Mouse (Mus musculus): ENCODE data around the gene Atg7. TPM values are rescaled to one million over a fixed set of nuclear protein-coding genes. Genes with fewer than 3 reads are reported as not detected.

Gene Atg7
- polyA plus RNA-seq, 1 experiment from 2014 or later: 76.8 TPM

DNA sequence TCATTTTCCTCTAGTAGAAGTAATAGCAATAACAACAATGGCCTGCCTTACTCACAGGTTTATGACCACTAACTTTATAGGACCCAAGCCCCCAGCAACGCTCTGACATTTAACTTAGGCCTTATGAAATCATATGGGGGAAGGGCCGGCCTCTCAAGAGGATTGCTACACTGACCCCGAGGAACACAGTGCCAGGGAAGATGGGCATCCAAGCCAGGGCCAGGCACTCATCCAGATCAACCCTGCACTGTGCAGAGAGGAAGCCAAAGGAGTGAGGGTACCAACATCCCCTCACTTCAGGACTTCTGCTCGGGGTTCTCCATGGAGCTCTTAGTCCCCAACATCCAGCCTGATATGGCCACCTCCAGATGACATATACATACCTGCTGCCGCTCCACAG lies 220.6 kb downstream of the Atg7 start:
- 78% methylated on average over 5 of the region's 5 CpGs for WGBS (ENCODE audit: missing documents)

GRCm38 (mm10) chr6:114864421-114864820 lies 221.5 kb downstream of the Atg7 start:
- H3K4me3 ChIP-seq (ENCODE audit: inconsistent target): no peak overlapping the region
- H3K79me2 ChIP-seq (ENCODE audit: inconsistent target): peaks cover 56% of the 10 kb centered on the region; the same call in 1 of the 2 replicates
- H3K27ac ChIP-seq: no peak overlapping the region
- WGBS (ENCODE audit: missing documents): 91% methylated on average over 8 of the region's 8 CpGs
- H3K36me3 ChIP-seq (ENCODE audit: inconsistent target): peaks cover 44% of the 10 kb centered on the region

More for the DNA sequence above, 220.6 kb downstream of the Atg7 start:
- Histone ChIP-seq H3K4me3 (ENCODE audit: inconsistent target) (no peak overlapping the region), H3K79me2 (ENCODE audit: inconsistent target) (peaks cover 47% of the 10 kb centered on the region; the same call in 1 of the 2 replicates), H3K36me3 (ENCODE audit: inconsistent target) (peaks cover 51% of the 10 kb centered on the region), H3K27ac (no peak overlapping the region)

DNA sequence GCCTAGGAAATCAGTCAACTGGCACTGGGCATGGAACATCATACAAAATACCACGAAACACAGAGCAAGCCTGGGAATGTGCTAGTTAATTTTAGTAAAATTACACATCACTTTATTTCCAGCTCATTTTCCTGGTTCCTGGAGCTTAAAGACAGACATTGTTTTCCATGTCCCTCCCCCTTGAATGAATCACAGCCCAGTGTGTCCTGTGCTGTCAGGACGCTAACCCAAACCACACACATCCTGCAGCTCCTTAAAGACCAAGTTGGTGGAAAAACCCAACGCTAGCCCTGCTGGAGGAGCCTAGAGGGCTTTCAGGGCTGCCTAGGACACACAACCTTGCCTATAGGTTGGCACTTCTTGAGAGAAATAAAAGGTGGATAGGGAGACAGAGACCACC lies 223.2 kb downstream of the Atg7 start:
- Histone ChIP-seq H3K36me3 (ENCODE audit: inconsistent target) (peaks cover 31% of the 10 kb centered on the region), H3K27ac (no peak overlapping the region), H3K4me3 (ENCODE audit: inconsistent target) (no peak overlapping the region), H3K79me2 (ENCODE audit: inconsistent target) (peaks cover 72% of the 10 kb centered on the region; the same call in 1 of the 2 replicates)
- 71% methylated on average over 3 of the region's 3 CpGs for WGBS (ENCODE audit: missing documents)

DNA sequence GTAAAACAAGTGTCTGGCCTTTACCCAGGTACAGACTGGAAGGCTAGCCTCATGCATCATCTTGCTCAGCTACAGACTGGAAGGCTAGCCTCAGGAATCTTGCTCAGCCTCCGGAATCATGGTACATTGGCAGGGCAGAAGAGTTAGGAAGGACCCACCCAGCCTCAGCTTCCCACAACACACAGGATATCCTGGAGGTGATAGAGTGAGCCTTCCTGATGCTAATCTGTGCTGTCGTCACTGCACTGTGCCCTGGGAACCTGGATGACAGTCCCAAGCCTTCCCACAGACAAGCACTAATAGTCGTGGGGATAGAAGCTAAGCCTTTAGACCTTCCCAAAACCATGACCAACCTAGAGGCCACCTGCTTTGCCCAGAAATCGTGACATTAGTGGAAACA lies 223.7 kb downstream of the Atg7 start:
- Histone ChIP-seq H3K36me3 (ENCODE audit: inconsistent target) (peaks cover 26% of the 10 kb centered on the region), H3K79me2 (ENCODE audit: inconsistent target) (peaks cover 78% of the 10 kb centered on the region; the same call in 1 of the 2 replicates), H3K27ac (no peak overlapping the region), H3K4me3 (ENCODE audit: inconsistent target) (no peak overlapping the region)
- WGBS (ENCODE audit: missing documents): 76% methylated on average over 4 of the region's 4 CpGs

GRCm38 (mm10) chr6:114868656-114869055 lies 225.8 kb downstream of the Atg7 start:
- no peak overlapping the region for H3K4me3 ChIP-seq (ENCODE audit: inconsistent target)
- H3K27ac ChIP-seq: no peak overlapping the region
- WGBS (ENCODE audit: missing documents): 89% methylated on average over 7 of the region's 7 CpGs
- H3K36me3 ChIP-seq (ENCODE audit: inconsistent target): peaks cover 8% of the 10 kb centered on the region; the same call in 1 of the 2 replicates
- peaks cover 98% of the 10 kb centered on the region for H3K79me2 ChIP-seq (ENCODE audit: inconsistent target)

DNA sequence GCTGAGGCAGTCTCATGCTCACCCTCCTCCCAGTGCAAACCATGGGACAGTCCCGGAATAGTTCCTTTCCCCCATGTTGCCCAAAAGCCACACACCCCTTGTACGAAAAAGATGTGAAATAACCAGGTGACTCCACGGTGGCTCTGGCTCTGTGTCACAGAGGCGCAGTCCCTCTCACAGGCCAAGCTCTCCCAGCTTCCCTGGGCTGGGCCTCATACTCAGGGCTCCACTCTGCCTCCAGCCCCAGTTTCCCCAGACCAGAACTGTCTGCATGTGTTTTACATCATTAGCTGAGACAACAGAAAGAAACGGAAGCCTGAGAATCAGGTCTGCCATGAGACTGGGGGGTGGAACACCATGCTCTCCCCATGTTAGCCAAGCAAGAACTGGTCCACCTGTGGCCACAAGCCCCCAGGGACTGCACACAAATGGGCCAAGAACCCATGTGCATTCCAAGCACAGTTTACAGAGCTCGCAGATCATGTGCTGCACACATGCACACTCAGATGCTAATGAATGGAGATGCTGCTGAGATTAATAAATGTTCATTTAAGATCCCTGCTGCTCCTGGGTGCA lies 226.7 kb downstream of the Atg7 start:
- H3K79me2 ChIP-seq (ENCODE audit: inconsistent target): peaks cover 95% of the 10 kb centered on the region
- H3K27ac ChIP-seq: no peak overlapping the region
- H3K36me3 ChIP-seq (ENCODE audit: inconsistent target): no peaks in the 10 kb centered on the region
- H3K4me3 ChIP-seq (ENCODE audit: inconsistent target): no peak overlapping the region
- WGBS (ENCODE audit: missing documents): 92% methylated on average over 6 of the region's 6 CpGs

DNA sequence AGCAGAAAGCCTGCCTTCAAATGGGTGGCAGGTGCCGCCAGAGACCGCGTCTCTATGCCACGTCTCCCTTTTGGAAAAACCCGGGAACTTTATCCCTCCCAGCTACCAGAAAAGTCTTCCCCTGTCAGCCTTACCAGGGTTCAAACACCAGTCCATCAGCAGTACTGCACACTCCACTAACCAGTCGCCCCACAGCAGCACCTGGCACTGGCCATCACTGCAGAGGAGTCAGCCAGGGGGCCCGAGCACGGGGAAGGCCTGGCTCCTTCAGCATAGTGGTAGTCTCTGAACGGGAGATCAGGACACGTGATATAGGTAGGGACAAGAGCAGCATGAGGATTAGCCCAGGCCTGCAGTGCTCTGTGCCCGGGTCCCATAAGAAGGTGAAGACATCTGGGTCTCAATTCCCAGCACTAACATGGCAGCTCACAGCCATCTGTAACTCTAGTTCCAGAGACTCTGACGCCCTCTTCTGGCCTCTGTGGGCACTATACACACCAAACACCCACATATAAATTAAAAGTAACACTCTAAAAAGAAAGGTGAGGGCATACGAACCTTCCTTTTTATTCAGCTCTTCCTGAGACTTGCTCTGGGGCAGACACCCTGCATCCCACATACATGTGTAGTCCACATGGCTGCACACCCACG lies 228.2 kb downstream of the Atg7 start:
- Histone ChIP-seq H3K27ac (no peak overlapping the region), H3K4me3 (ENCODE audit: inconsistent target) (no peak overlapping the region), H3K79me2 (ENCODE audit: inconsistent target) (peaks cover 87% of the 10 kb centered on the region), H3K36me3 (ENCODE audit: inconsistent target) (no peaks in the 10 kb centered on the region)
- 95% methylated on average over 9 of the region's 14 CpGs for WGBS (ENCODE audit: missing documents)

DNA sequence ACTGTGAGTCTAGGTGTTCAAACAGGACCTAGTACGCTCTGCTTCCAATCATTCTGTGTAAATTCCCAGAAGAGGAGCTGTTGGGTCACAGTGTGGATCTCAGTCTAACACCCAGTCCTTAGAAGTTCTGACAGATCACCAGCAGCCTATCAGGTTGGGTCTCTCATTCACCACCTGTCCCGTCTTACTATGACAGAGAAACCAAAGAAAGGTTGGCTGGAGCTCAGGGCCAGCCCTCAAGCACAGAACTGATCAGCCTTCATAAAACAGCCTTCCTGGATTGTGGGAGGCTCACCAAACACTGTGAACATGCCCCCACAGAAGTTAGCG lies 230.9 kb downstream of the Atg7 start:
- peak overlapping the region; percentile 52; the same call in 1 of the 2 replicates for H3K4me3 ChIP-seq (ENCODE audit: inconsistent target)
- peaks cover 87% of the 10 kb centered on the region for H3K79me2 ChIP-seq (ENCODE audit: inconsistent target)
- WGBS (ENCODE audit: missing documents): 53% methylated on average over 3 of the region's 3 CpGs
- H3K27ac ChIP-seq: peak overlapping the region; percentile 91
- no peaks in the 10 kb centered on the region for H3K36me3 ChIP-seq (ENCODE audit: inconsistent target)

DNA sequence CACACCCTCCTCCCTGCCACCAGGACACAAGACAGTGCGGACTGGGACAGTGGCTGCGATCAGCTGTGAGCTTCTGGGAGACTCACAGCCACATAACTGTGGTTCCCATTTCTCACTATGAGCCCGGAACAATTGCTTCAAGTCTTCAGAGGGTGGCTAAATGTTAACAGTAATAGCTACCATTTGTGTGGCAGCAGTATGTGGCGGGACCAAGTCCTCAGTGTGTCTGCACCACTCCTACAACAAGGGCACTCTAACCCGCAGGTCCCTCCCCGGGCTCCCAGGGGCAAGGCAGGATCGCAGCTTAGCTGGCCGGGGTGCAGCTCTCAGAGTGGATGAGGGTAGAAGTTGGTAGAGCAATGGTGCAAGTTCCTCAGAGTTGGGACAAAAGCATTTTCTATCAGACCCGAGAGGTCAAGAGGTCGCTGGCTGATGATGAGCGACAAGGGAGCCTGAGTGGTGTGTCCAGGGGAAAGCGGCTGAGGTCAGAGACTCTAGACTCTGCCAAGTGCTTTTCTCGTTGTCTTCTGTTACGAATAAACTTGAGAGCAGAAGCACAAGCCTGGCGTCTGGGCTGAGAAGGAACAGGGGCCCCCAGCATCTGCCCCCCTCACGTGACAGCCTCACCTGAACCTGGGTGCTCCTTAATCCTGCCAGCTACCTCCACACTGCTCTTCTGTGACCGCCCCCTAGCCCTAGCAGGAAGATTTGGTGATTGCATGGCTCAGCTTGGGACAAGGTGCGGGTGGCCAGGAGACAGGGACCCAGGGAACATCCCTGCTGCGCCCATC lies 231.4 kb downstream of the Atg7 start:
- Histone ChIP-seq H3K36me3 (ENCODE audit: inconsistent target) (no peaks in the 10 kb centered on the region), H3K27ac (peak overlapping the region; percentile 91), H3K4me3 (ENCODE audit: inconsistent target) (peak overlapping the region; percentile 52), H3K79me2 (ENCODE audit: inconsistent target) (peaks cover 87% of the 10 kb centered on the region)
- 3% methylated on average over 19 of the region's 19 CpGs for WGBS (ENCODE audit: missing documents)

DNA sequence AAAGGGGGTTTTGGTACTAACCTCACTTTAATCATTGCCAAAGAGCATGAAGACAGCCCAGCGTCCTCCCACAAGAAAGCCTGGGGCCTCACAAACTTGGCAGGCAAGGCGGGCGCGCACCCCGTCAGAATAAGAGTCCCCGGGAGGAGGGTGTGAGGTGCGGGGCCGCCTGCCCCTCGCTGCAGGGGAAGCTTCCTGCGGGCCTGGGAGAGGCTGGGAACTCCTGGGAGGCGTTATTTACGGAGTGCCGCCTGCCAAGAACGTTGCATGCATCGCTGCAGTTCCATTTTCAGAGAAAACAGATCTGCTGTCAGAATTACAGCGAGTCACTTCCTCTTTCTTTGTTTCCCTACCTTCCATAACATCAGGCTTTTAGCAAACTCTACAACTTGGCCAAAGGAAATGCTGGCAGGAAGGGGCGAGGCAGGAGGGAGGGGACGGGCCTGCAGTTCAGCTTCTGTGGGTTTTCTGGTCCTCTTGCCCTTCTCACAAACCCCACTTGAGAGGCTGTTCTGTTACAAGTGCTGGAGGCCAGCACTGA lies 232.2 kb downstream of the Atg7 start:
- H3K36me3 ChIP-seq (ENCODE audit: inconsistent target): no peaks in the 10 kb centered on the region
- H3K4me3 ChIP-seq (ENCODE audit: inconsistent target): peak overlapping the region; percentile 52
- peaks cover 87% of the 10 kb centered on the region for H3K79me2 ChIP-seq (ENCODE audit: inconsistent target)
- H3K27ac ChIP-seq: peak overlapping the region; percentile 91
- WGBS (ENCODE audit: missing documents): under 1% methylated on average over 18 of the region's 18 CpGs

GRCm38 (mm10) chr6:114876033-114876432 lies 233.1 kb downstream of the Atg7 start:
- no peaks in the 10 kb centered on the region for H3K36me3 ChIP-seq (ENCODE audit: inconsistent target)
- no peak overlapping the region for H3K4me3 ChIP-seq (ENCODE audit: inconsistent target)
- 50% methylated on average over 2 of the region's 4 CpGs for WGBS (ENCODE audit: missing documents)
- H3K27ac ChIP-seq: peak overlapping the region; percentile 91
- H3K79me2 ChIP-seq (ENCODE audit: inconsistent target): peaks cover 87% of the 10 kb centered on the region

- H3K36me3 ChIP-seq (ENCODE audit: inconsistent target): no peaks in the 10 kb centered on the region
- no peak overlapping the region for H3K27ac ChIP-seq
- peaks cover 87% of the 10 kb centered on the region for H3K79me2 ChIP-seq (ENCODE audit: inconsistent target)
- whole genome bisulfite sequencing (ENCODE audit: missing documents): 80% methylated on average over 6 of the region's 6 CpGs
- H3K4me3 ChIP-seq (ENCODE audit: inconsistent target): no peak overlapping the region
These were observed 233.6 kb downstream of the Atg7 start for GRCm38 (mm10) chr6:114876546-114876945.

GRCm38 (mm10) chr6:114878841-114879520 lies 236.1 kb downstream of the Atg7 start:
- no peak overlapping the region for H3K4me3 ChIP-seq (ENCODE audit: inconsistent target)
- H3K79me2 ChIP-seq (ENCODE audit: inconsistent target): peaks cover 81% of the 10 kb centered on the region
- H3K27ac ChIP-seq: no peak overlapping the region
- WGBS (ENCODE audit: missing documents): 97% methylated on average over 19 of the region's 19 CpGs
- no peaks in the 10 kb centered on the region for H3K36me3 ChIP-seq (ENCODE audit: inconsistent target)

DNA sequence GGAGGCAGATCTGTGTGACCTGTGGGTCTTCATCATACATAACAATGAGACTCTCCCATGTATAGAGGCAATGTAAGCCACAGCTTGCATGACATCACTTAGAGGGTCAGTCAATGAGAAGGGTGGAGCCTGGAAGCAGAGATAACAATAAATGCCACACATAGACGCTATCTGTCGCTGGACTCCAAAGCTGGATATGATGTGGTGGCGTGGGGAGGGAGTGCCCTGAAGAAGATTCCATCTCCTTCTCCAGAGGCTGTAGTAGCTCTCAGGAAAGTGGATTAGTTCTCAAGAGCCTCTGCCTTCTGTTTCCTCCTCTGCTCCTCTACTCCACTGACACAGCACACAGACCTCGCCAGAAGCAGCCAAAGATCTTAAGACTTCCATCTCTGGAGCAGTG lies 237.9 kb downstream of the Atg7 start:
- WGBS (ENCODE audit: missing documents): 96% methylated on average over 4 of the region's 4 CpGs
- H3K27ac ChIP-seq: no peak overlapping the region
- no peaks in the 10 kb centered on the region for H3K36me3 ChIP-seq (ENCODE audit: inconsistent target)
- no peak overlapping the region for H3K4me3 ChIP-seq (ENCODE audit: inconsistent target)
- H3K79me2 ChIP-seq (ENCODE audit: inconsistent target): peaks cover 93% of the 10 kb centered on the region

Measured in macrophage (primary cell).